Mouse (Mus musculus) frontal cortex, postnatal 14 days (tissue): ENCODE data around the gene Fkbp10.

Source experiments
- DNase-seq, 2 experiments: peaks; one replicate each; pipeline ENCODE4 v3.0.0; 2022; ENCODE audit warnings: low spot score in 2 of 2

Gene Fkbp10

GRCm38 (mm10) chr11:100414914-100415822, at the start of gene Fkbp10:
Gene Fkbp10 (plus strand): TSS chr11:100415697.
- no peak for DNase-seq

- DNase-seq = no peak
Observed at GRCm38 (mm10) chr11:100369145-100369544, 46.4 kb upstream of the Fkbp10 start.

- no peak for DNase-seq
Observed at GRCm38 (mm10) chr11:100369822-100370221, 45.7 kb upstream of the Fkbp10 start.

- DNase-seq = no peak
Observed at GRCm38 (mm10) chr11:100371981-100372558, 43.4 kb upstream of the Fkbp10 start.

- no peak for DNase-seq
Observed at GRCm38 (mm10) chr11:100375127-100375526, 40.4 kb upstream of the Fkbp10 start.

GRCm38 (mm10) chr11:100376005-100376404, 39.5 kb upstream of the Fkbp10 start:
- DNase-seq = no peak

GRCm38 (mm10) chr11:100376746-100377389, 38.6 kb upstream of the Fkbp10 start:
- DNase-seq = no peak

- DNase-seq = no peak
Observed at GRCm38 (mm10) chr11:100377989-100378388, 37.5 kb upstream of the Fkbp10 start.

- no peak for DNase-seq
Observed at GRCm38 (mm10) chr11:100378446-100378845, 37.1 kb upstream of the Fkbp10 start.

- no peak for DNase-seq
Observed at GRCm38 (mm10) chr11:100379311-100379710, 36.2 kb upstream of the Fkbp10 start.

GRCm38 (mm10) chr11:100382682-100383081, 32.8 kb upstream of the Fkbp10 start:
- no peak for DNase-seq

- DNase-seq = no peak
Observed at GRCm38 (mm10) chr11:100385016-100385415, 30.5 kb upstream of the Fkbp10 start.

GRCm38 (mm10) chr11:100386586-100386985, 28.9 kb upstream of the Fkbp10 start:
- no peak for DNase-seq

GRCm38 (mm10) chr11:100387111-100387510, 28.4 kb upstream of the Fkbp10 start:
- DNase-seq = no peak

- DNase-seq = no peak
Observed at GRCm38 (mm10) chr11:100387589-100388375, 27.7 kb upstream of the Fkbp10 start.

- DNase-seq = no peak
Observed at GRCm38 (mm10) chr11:100388588-100388987, 26.9 kb upstream of the Fkbp10 start.

GRCm38 (mm10) chr11:100389931-100390445, 25.5 kb upstream of the Fkbp10 start:
- DNase-seq = no peak

- no peak for DNase-seq
Observed at GRCm38 (mm10) chr11:100391081-100391883, 24.2 kb upstream of the Fkbp10 start.

GRCm38 (mm10) chr11:100391884-100392345, 23.6 kb upstream of the Fkbp10 start:
- no peak for DNase-seq

GRCm38 (mm10) chr11:100392958-100393357, 22.5 kb upstream of the Fkbp10 start:
- DNase-seq = no peak

GRCm38 (mm10) chr11:100393733-100394132, 21.8 kb upstream of the Fkbp10 start:
- DNase-seq = no peak
